Mouse (Mus musculus) hindbrain, embryonic 15.5 days (tissue): Measurements from ENCODE around the gene Tex46. TPM values are rescaled to one million over a fixed set of nuclear protein-coding genes. Genes with fewer than 3 reads are reported as not detected.
A peak's percentile ranks its signal among the peaks of the same experiment; 100 is the strongest.

Experiments
- ATAC-seq: fragments of 200-750 bp; cut with Nextera tagmentation; 2 replicates; pipeline ENCODE4 v1.8.0; 2017; ENCODE audit warnings: low read depth, moderate number of reproducible peaks, moderate TSS enrichment; ENCODE audit not compliant: low FRiP score
- H3K27ac ChIP-seq: fragments of 300-500 bp; sonication (generic); replicated peaks from 2 replicates; pipeline ENCODE4 v1.5.1; 2015; ENCODE audit warnings: mild to moderate bottlenecking, inconsistent platforms
- H3K27me3 ChIP-seq: fragments of 300-500 bp; sonication (generic); 2 replicates; pipeline ENCODE4 v1.6.1; 2015; ENCODE audit warnings: control low read depth, inconsistent platforms
- H3K36me3 ChIP-seq: fragments of 300-500 bp; sonication (generic); 2 replicates; pipeline ENCODE4 v1.6.1; 2015; ENCODE audit warnings: control low read depth, inconsistent platforms
- H3K4me1 ChIP-seq: fragments of 300-500 bp; sonication (generic); replicated peaks from 2 replicates; pipeline ENCODE4 v1.6.1; 2015; ENCODE audit warnings: control low read depth, inconsistent platforms
- H3K4me2 ChIP-seq: fragments of 300-500 bp; sonication (generic); 2 replicates; pipeline ENCODE4 v1.6.1; 2015; ENCODE audit warnings: moderate library complexity, mild to moderate bottlenecking, inconsistent platforms
- H3K4me3 ChIP-seq: fragments of 300-500 bp; sonication (generic); 2 replicates; pipeline ENCODE4 v1.5.1; 2015; ENCODE audit warnings: mild to moderate bottlenecking, inconsistent platforms
- H3K9ac ChIP-seq: fragments of 300-500 bp; sonication (generic); 2 replicates; pipeline ENCODE4 v1.6.1; 2015; ENCODE audit warnings: inconsistent platforms
- H3K9me3 ChIP-seq: fragments of 300-500 bp; sonication (generic); 2 replicates; pipeline ENCODE4 v1.6.1; 2016; ENCODE audit warnings: control low read depth, inconsistent platforms
- WGBS: fragments of 180-500 bp; shearing (Covaris S2); methylation state at CpG from one replicate; pipeline ENCODE4 v1.1.7; 2015; 5-methylcytosine and 5-hydroxymethylcytosine counted together
- microRNA-seq: library from miRNA; unstranded; fragments of <30 nt; microRNA quantifications from one replicate; pipeline ENCODE4, GENCODE M21; 2016
- polyA plus RNA-seq: library from polyadenylated mRNA; unstranded; fragments of >200 nt; fragmentation: Nextera tagmentation; extraction: Ambion mirVana; gene quantifications from 2 replicates; pipeline ENCODE4 v1.2.1, GENCODE M21; 2015

Tex46 gene
- polyA plus RNA-seq, 1 experiment from 2014 or later: not detected

DNA sequence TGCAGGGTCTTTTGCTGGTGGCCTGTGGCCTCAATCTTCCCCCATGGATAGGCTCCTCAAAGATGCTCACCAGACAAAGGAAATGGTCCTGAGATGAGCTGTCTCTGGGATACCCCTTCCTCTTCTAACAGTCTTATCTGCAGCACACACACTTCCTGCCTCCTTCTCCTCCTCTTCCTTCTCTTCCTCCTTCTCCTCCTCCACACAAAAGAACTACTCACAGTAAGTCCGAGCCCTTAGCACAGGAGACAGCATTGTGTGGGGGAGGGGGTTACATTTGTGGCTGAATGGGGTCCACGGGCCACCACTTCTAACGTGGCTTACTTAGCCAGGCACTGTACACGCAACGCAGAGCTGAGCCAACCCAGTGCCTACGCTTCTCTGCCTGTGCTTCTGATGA lies 42.8 kb downstream of the Tex46 start:
- ATAC-seq: no peak
- Histone ChIP-seq H3K27me3 (no peaks in the 10 kb centered on the region), H3K27ac (peak overlapping the region; percentile 71), H3K9me3 (no peaks in the 10 kb centered on the region), H3K4me3 (no peak overlapping the region), H3K36me3 (peaks cover 26% of the 10 kb centered on the region), H3K4me1 (peaks cover 23% of the 10 kb centered on the region), H3K9ac (no peak overlapping the region), H3K4me2 (no peak overlapping the region)
- 59% methylated on average over 6 of the region's 6 CpGs for WGBS

DNA sequence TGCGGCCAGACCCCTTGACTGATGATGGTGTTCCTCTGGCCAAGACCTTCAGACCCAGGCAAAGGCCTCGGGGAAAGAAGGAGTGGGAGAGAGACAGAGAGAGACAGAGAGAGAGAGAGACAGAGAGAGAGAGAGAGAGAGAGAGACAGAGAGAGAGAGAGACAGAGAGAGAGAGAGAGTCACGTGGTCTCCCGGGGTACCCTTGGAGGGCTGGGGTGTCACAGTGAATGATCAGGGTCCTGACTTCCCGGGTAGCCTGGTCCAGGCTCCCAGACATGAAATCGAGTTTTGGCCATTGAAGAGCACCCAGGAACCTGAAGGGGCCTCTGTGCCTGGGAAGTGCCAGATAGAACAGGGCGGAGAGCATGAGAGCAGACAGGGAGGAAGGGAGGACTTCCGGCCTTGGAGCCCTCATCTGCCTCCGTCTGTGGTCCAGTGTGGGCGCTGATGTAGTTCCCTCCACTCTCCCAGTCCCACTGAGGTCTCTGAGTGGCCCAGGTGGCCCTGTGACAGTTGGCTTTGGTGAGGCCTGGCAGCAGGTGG lies 43.5 kb downstream of the Tex46 start:
- ATAC-seq: no peak
- Histone ChIP-seq H3K9me3 (no peaks in the 10 kb centered on the region), H3K4me1 (peaks cover 23% of the 10 kb centered on the region), H3K9ac (no peak overlapping the region), H3K4me3 (no peak overlapping the region), H3K27me3 (no peaks in the 10 kb centered on the region), H3K4me2 (no peak overlapping the region), H3K27ac (peak overlapping the region; percentile 71), H3K36me3 (peaks cover 33% of the 10 kb centered on the region)
- WGBS: 84% methylated on average over 10 of the region's 10 CpGs

DNA sequence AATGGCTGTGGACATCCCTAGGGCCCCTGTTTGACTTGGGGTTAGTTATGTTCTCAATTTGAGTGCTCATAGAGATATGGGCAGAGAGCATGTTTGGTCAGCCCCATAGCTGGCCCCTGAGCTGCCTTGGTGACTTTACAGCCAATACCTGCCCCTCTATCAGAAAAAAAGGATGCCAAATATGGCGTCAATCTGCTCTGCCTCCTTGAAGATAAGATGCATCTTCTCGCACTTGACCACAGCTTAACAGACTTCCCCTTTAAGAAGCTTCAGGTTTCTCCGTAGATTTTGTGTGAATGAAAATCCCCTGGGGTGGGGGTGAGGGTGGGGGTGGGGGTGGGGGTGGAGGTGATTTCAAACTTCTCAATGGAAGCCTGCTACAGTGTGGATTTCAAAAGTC lies 47.7 kb downstream of the Tex46 start:
- no peak for ATAC-seq
- peaks cover 57% of the 10 kb centered on the region for H3K36me3 ChIP-seq
- H3K9me3 ChIP-seq: no peaks in the 10 kb centered on the region
- no peak overlapping the region for H3K4me3 ChIP-seq
- 80% methylated on average over 3 of the region's 3 CpGs for WGBS
- H3K4me1 ChIP-seq: peaks cover 4% of the 10 kb centered on the region
- no peak overlapping the region for H3K4me2 ChIP-seq
- H3K27me3 ChIP-seq: no peaks in the 10 kb centered on the region
- no peak overlapping the region for H3K27ac ChIP-seq
- H3K9ac ChIP-seq: no peak overlapping the region

Small RNA genes lying within 50 kb of the gene (microRNA-seq; reads per million reads assigned to microRNA genes)
- gene Gm22180: not detected

Other genes with a start within 250 kb of the Tex46 start
- 1.9 and 3.3 TPM in 2 replicates for gene Htr1d, start 186.9 kb upstream of the Tex46 start, polyA plus RNA-seq
- 0.33 and 0.51 TPM in 2 replicates for gene 6030445D17Rik, start 148.2 kb upstream of the Tex46 start, polyA plus RNA-seq
- 58.1 and 61.2 TPM in 2 replicates for gene Luzp1, start 140.7 kb upstream of the Tex46 start, polyA plus RNA-seq
- 59.5 and 64.7 TPM in 2 replicates for gene Kdm1a, start 7.7 kb upstream of the Tex46 start, polyA plus RNA-seq
- 0.06 and 0.17 TPM in 2 replicates for gene Lactbl1, start 12.2 kb downstream of the Tex46 start, polyA plus RNA-seq
- 23.7 and 24.3 TPM in 2 replicates for gene Ephb2, start 225.6 kb downstream of the Tex46 start, polyA plus RNA-seq